Mouse (Mus musculus): Measurements from ENCODE around the gene Grin2c.

Grin2c gene

GRCm38 (mm10) chr11:115283891-115284620 lies 17.0 kb upstream of the Grin2c start:
- DNase-seq (ENCODE audit: low spot score in 2 of 2): no peak

- DNase-seq (ENCODE audit: low spot score in 2 of 2): no peak
These were observed 16.4 kb upstream of the Grin2c start for GRCm38 (mm10) chr11:115283486-115283765.

- DNase-seq (ENCODE audit: low spot score in 2 of 2): no peak
These were observed 15.9 kb upstream of the Grin2c start for GRCm38 (mm10) chr11:115282723-115283485.

GRCm38 (mm10) chr11:115282295-115282694 lies 15.3 kb upstream of the Grin2c start:
- no peak for DNase-seq (ENCODE audit: low spot score in 2 of 2)

GRCm38 (mm10) chr11:115279726-115280125 lies 12.7 kb upstream of the Grin2c start:
- no peak for DNase-seq (ENCODE audit: low spot score in 2 of 2)

GRCm38 (mm10) chr11:115278176-115278575 lies 11.1 kb upstream of the Grin2c start:
- no peak for DNase-seq (ENCODE audit: low spot score in 2 of 2)

- DNase-seq (ENCODE audit: low spot score in 2 of 2): no peak
These were observed 10.5 kb upstream of the Grin2c start for GRCm38 (mm10) chr11:115277604-115277975.

- peak; percentile 97 to 98 for DNase-seq (ENCODE audit: low spot score in 2 of 2)
These were observed 9.9 kb upstream of the Grin2c start, which contains the start of gene Fdxr for GRCm38 (mm10) chr11:115276780-115277603. TSS of gene Fdxr (minus strand) at chr11:115277050.

- DNase-seq (ENCODE audit: low spot score in 2 of 2): no peak
These were observed 8.9 kb upstream of the Grin2c start for GRCm38 (mm10) chr11:115275954-115276353.

GRCm38 (mm10) chr11:115275509-115275908 lies 8.5 kb upstream of the Grin2c start:
- DNase-seq (ENCODE audit: low spot score in 2 of 2): no peak

GRCm38 (mm10) chr11:115274771-115275170 lies 7.7 kb upstream of the Grin2c start:
- DNase-seq (ENCODE audit: low spot score in 2 of 2): no peak

GRCm38 (mm10) chr11:115274178-115274577 lies 7.1 kb upstream of the Grin2c start:
- DNase-seq (ENCODE audit: low spot score in 2 of 2): no peak

- DNase-seq (ENCODE audit: low spot score in 2 of 2): no peak
These were observed 6.7 kb upstream of the Grin2c start for GRCm38 (mm10) chr11:115273735-115274134.

GRCm38 (mm10) chr11:115272894-115273498 lies 6.0 kb upstream of the Grin2c start:
- DNase-seq (ENCODE audit: low spot score in 2 of 2): no peak

- no peak for DNase-seq (ENCODE audit: low spot score in 2 of 2)
These were observed 4.4 kb upstream of the Grin2c start for GRCm38 (mm10) chr11:115271481-115271880.

- no peak for DNase-seq (ENCODE audit: low spot score in 2 of 2)
These were observed 4.0 kb upstream of the Grin2c start for GRCm38 (mm10) chr11:115271052-115271451.

GRCm38 (mm10) chr11:115270148-115270861 lies 3.3 kb upstream of the Grin2c start:
- peak; percentile 60 to 86 for DNase-seq (ENCODE audit: low spot score in 2 of 2)

GRCm38 (mm10) chr11:115269330-115270066 lies 2.5 kb upstream of the Grin2c start:
- DNase-seq (ENCODE audit: low spot score in 2 of 2): no peak

GRCm38 (mm10) chr11:115267958-115268357 lies 915 bp upstream of the Grin2c start:
- no peak for DNase-seq (ENCODE audit: low spot score in 2 of 2)

GRCm38 (mm10) chr11:115266400-115266778 lies 654 bp downstream of the Grin2c start:
- no peak for DNase-seq (ENCODE audit: low spot score in 2 of 2)

Data from spleen, postnatal 4 days (tissue).